Mouse (Mus musculus) brain, embryonic 18.5 days (tissue): ENCODE data around the gene Alg9.

Experiments
- DNase-seq: peaks from one replicate; pipeline ENCODE4 v3.0.0-alpha.2; 2012; ENCODE audit warnings: low read depth, low spot score

Gene Alg9

GRCm38 (mm10) chr9:50852634-50853349 is 78.0 kb downstream of the Alg9 start:
- DNase-seq = no peak

GRCm38 (mm10) chr9:50854376-50854775 is 79.6 kb downstream of the Alg9 start:
- DNase-seq = no peak

DNA sequence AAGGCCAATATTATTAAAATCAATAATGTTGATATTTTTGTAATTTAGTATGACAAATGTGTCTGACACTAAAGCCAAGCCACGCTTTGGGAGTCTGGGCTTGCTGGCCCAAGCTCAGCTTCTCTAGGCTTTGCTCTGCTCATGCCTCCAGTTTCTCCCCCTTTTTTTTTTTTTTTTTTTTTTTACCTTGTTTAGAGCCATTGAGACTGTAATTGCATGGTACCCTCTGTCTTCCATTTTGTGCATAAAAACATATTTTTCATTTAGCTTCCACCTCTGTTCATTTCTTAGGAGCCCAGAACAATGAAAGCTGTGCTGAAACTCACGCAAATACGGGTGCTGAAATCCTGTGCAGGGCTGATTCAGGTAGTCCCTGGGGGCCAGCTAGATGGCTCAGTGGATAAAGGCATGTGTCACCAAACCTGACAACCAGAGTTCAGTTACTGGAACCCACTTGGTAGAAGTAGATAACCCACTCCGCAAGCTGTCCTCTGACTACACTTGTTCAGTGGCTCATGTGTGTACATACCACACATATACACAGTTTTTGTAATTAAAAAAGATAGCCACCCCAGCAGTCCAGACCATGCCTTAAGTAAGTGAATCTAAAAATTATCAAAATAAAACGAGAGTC is 80.4 kb downstream of the Alg9 start:
- DNase-seq = no peak

DNA sequence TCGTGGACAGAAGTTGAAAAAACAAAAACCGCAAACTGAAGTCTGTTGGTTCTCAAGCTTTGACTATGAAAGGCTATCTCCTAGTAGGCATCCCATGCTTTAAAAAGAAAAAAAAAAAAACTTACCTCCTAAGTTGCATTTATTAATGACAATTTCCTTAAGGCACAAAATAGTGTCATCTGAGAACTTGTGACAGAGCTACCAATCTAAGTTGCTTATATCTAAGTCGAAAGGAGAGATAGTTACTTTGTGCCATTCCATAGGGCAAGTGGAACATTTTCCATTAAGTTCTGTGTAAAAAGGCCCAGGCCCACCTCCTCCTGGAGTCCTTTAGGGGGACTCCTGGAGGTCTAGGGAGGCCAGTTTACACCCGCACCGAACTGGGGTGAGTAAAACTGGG is 81.0 kb downstream of the Alg9 start:
- no peak for DNase-seq

DNA sequence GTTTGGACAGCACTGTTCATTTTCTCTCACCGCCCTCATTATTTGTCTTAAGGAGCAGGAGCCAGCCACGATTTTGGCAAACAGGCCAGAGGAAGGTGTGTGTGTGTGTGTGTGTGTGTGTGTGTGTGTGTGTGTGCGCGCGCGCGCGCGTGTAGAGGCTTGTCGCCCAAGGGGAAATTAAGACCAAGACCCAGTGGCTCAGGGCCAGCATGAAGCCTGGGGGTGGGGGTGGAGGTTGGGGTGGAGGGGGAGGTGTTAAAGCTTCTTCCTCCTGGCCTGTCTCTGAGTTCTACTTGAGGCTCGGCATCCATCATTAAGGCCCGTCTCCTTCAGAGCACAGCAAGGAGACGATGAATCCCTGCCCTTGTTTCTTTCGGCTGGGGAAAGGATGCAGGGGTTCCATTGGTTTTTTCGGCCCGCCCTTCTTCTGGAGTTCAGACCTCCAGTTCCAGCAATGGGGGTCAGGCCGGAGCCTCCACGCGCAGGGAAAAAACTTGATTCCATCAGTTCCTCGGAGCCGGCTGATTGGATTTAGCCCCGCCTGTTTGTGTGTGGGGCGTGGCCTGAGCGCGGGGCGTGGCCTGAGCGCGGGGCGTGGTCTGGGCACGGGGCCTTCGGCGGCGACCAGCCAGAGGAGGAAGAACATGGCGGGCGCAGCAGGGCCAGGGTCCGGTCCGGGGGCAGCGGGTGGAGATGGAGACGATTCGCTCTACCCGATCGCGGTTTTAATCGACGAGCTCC is 81.7 kb downstream of the Alg9 start:
- peak; percentile 55 for DNase-seq

DNA sequence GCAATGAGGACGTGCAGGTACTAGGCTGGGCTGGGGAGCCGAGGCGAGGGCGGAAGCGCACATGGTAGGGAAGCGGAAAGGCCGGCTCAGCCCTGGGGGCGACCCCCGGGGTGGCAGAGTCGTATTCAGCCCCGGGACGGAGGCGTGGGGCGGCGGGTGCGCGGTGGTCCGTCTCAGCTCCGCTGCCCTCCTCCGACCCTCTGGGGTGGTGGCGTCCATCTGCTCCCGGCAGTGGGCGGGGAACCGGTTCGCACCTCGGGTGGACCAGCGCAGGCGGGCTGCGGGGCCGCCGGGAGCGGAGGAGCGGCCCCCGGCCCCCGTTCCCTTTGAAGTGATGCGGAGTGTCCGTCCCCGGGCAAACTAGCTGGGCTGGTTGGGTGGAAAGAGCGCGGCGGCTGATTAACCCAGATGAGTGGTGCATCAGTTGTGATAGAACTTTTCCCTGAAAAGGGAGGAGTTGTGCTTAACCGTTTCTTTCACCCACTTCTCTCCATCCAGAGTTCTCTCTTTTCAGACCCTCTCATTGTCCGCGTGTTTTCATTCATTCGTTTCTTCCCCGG is 82.3 kb downstream of the Alg9 start:
- DNase-seq = no peak

DNA sequence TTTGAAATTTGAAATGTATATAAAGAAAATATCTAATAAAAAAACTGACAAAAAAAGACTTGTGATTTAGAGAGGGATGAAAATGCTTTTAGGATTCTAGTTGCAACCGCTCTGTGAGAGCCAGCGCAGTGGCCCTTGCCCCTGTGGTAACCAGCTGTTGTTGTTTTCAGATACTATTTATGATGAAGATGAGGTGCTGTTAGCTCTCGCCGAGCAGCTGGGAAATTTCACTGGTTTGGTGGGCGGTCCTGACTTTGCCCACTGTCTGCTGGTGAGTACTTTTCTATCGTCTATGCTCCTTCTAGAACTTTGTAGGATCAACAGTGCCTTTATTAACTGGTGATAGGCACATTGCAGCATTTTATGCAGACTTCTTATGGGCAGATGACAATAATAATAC is 83.9 kb downstream of the Alg9 start:
- no peak for DNase-seq

DNA sequence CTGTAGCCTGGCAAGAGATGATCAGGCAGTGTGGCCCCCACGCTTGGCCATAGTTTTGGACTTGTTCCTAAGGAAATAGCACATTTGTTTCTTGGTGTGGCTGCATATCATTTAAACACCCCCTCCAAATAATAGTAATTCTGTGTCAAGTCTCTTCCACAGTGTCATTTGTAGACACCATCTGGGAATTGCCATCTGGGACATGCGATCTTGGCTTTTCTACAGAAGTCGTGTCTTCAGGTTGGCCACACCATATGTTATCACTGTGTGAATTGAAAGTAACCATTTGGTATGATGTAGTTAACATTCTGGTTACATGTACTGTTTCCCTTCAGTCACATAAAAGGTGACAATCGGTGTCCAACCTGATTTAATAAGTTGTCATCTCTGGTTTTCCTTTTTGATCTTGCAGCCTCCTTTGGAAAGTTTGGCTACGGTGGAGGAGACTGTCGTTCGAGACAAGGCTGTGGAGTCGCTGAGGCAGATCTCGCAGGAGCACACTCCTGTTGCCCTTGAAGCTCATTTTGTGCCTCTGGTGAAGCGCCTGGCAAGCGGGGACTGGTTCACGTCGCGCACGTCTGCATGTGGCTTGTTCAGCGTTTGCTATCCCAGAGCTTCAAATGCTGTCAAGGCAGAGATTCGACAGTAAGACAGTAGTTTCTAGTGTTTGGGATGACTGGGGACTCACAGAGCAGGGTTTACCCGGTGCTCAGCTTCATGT is 86.5 kb downstream of the Alg9 start:
- DNase-seq = no peak

DNA sequence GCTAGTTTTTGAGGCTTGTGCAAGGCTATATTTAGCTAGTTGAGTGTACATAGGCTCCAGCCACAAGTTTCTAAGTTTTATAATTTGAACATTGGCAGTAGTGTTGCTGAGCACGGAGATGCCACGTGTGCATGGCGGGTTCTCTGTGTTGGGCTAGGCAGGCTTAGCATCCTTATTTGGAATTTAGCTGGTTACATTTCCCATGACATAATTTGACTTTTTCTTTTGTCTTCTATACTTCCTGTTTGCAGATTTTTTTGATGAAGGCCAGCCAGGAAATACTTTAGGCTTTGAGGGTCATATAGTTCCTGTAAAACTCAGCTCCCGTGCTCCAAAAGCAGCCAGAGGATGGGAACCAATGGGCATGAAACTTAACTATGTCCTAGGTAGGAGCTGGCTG is 89.0 kb downstream of the Alg9 start:
- DNase-seq = no peak

GRCm38 (mm10) chr9:50864877-50865276 is 90.1 kb downstream of the Alg9 start:
- no peak for DNase-seq

GRCm38 (mm10) chr9:50865803-50866202 is 91.0 kb downstream of the Alg9 start:
- DNase-seq = no peak

- no peak for DNase-seq
Measured at GRCm38 (mm10) chr9:50867015-50867414, 92.2 kb downstream of the Alg9 start.

DNA sequence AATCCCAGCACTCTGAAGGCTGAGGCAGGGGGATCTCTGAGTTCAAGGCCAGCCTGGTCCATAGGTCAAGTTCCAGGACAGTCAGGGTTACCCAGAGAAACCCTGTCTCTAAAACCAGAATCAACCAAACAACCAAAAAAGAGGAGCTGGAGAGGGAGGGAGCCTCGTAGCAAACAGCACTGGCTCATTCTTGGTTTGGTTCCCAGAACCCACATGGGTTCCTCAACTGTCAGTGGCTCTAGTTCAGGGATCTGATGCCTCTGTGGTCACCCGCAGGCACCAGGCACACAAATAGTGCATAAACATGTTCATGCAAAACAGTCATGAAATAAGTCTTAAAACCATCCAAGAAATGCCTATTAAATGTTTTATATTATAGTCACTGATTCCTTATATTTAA is 93.4 kb downstream of the Alg9 start:
- no peak for DNase-seq

- no peak for DNase-seq
Measured at GRCm38 (mm10) chr9:50873210-50873609, 98.4 kb downstream of the Alg9 start.

DNA sequence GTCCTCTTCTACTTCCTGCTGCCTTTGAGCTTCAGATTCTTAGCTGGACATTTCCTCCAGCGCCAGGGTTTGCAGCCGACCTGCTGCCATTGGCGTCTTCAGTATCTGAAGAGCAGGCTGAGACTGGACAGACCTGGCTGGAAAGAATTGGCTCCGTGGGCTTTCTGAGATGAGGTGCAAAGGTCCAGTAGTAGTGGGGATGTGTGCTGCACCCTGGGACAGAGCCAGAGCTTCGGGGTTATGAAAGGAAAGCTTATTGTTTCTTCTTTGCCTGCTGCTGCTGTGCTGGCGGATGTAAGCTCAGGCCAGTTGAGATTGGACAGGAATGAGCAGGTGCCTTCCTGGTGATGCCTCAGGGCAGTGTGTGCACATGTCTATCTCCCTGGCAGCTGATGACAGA is 99.2 kb downstream of the Alg9 start:
- no peak for DNase-seq

DNA sequence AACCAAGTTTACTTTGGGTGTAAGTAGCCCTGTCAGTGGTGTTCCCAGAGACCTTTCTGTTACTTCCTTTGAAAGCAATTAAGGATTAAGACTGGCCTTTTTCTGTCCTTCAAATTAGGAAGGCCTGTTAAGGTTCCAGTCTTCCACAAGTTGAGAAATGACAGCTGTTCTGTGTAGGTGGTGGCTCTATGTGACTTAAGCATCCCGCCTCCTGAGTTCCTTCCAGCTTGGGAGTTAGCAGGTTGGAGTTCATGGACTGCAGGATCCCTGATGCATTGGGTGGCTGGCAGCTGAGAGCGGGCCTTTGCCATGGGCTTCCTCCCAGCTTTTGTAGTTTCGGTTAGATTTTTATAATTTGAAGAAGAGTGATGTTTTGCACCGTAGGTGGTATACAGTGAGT is 100.7 kb downstream of the Alg9 start:
- no peak for DNase-seq

GRCm38 (mm10) chr9:50876287-50876686 is 101.5 kb downstream of the Alg9 start:
- no peak for DNase-seq

DNA sequence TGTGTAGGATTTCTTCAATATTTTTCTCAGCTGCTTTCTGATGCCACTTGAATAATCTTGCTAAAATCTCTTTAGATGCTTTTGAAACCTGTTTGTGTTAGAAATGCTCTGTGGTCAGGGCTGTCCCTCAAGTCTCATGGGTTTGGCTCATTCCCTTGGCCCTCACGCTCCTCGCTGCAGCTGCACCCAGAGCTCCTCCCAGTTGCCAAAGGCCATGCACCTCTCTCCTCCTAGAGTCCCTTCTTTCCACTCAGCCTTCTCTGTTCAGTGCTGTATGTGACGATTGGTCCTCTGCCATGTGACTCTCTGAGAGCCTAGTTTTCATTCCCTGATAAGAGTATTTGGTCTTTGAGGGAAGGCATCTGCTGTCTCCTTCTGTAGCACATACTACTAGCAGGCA is 102.6 kb downstream of the Alg9 start:
- DNase-seq = no peak

DNA sequence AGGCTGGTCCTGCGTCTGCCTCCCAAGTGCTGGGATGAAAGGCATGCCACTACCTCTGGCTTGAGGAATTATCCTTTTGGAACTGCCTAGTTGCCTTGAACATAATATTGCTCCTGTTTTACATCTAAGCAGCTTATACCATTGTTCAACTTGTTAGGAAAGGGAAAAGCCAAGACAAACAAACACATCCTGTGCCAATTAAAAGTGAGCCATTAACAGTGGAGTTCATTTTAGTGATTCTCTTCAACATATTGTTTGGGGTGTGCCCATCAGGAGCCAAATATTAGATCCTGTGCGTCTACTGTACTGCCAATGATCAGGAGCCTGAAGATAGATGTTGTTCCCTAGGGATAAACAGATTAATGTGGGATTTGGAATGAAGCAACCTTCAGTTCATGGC is 107.4 kb downstream of the Alg9 start:
- no peak for DNase-seq

GRCm38 (mm10) chr9:50884093-50884492 is 109.3 kb downstream of the Alg9 start:
- DNase-seq = no peak

GRCm38 (mm10) chr9:50884741-50885599 is 110.2 kb downstream of the Alg9 start:
- DNase-seq = peak; percentile 30
